Mouse (Mus musculus): ENCODE data around the gene Ccser2.

Ccser2 gene

GRCm38 (mm10) chr14:36937941-36938340, 30.6 kb downstream of the Ccser2 start:
- DNase-seq (ENCODE audit: low spot score): no peak

GRCm38 (mm10) chr14:36937080-36937878, 31.3 kb downstream of the Ccser2 start:
- DNase-seq (ENCODE audit: low spot score): peak; percentile 77

GRCm38 (mm10) chr14:36932638-36933382, 35.8 kb downstream of the Ccser2 start:
- DNase-seq (ENCODE audit: low spot score): no peak

- no peak for DNase-seq (ENCODE audit: low spot score)
Measured at GRCm38 (mm10) chr14:36932038-36932437, 36.5 kb downstream of the Ccser2 start.

- no peak for DNase-seq (ENCODE audit: low spot score)
Measured at GRCm38 (mm10) chr14:36923383-36923782, 45.2 kb downstream of the Ccser2 start.

GRCm38 (mm10) chr14:36921346-36922049, 47.1 kb downstream of the Ccser2 start:
- DNase-seq (ENCODE audit: low spot score): no peak

- no peak for DNase-seq (ENCODE audit: low spot score)
Measured at GRCm38 (mm10) chr14:36919886-36920285, 48.7 kb downstream of the Ccser2 start.

- peak; percentile 55 for DNase-seq (ENCODE audit: low spot score)
Measured at GRCm38 (mm10) chr14:36919146-36919545, 49.4 kb downstream of the Ccser2 start.

- DNase-seq (ENCODE audit: low spot score): no peak
Measured at GRCm38 (mm10) chr14:36915203-36915602, 53.4 kb downstream of the Ccser2 start.

GRCm38 (mm10) chr14:36914473-36915005, 54.0 kb downstream of the Ccser2 start:
- DNase-seq (ENCODE audit: low spot score): no peak

- peak; percentile 11 for DNase-seq (ENCODE audit: low spot score)
Measured at GRCm38 (mm10) chr14:36911738-36912137, 56.8 kb downstream of the Ccser2 start.

GRCm38 (mm10) chr14:36905809-36906522, 62.6 kb downstream of the Ccser2 start:
- DNase-seq (ENCODE audit: low spot score): no peak

GRCm38 (mm10) chr14:36904206-36904605, 64.4 kb downstream of the Ccser2 start:
- DNase-seq (ENCODE audit: low spot score): no peak

GRCm38 (mm10) chr14:36900883-36901282, 67.7 kb downstream of the Ccser2 start:
- no peak for DNase-seq (ENCODE audit: low spot score)

- DNase-seq (ENCODE audit: low spot score): no peak
Measured at GRCm38 (mm10) chr14:36894701-36895100, 73.9 kb downstream of the Ccser2 start.

- peak; percentile 36 for DNase-seq (ENCODE audit: low spot score)
Measured at GRCm38 (mm10) chr14:36892762-36893358, 75.7 kb downstream of the Ccser2 start.

GRCm38 (mm10) chr14:36890130-36890529, 78.4 kb downstream of the Ccser2 start:
- DNase-seq (ENCODE audit: low spot score): no peak

- DNase-seq (ENCODE audit: low spot score): no peak
Measured at GRCm38 (mm10) chr14:36885680-36886079, 82.9 kb downstream of the Ccser2 start.

GRCm38 (mm10) chr14:36885117-36885516, 83.5 kb downstream of the Ccser2 start:
- no peak for DNase-seq (ENCODE audit: low spot score)

GRCm38 (mm10) chr14:36883576-36883975, 85.0 kb downstream of the Ccser2 start:
- DNase-seq (ENCODE audit: low spot score): no peak

- no peak for DNase-seq (ENCODE audit: low spot score)
Measured at GRCm38 (mm10) chr14:36870257-36870656, 98.3 kb downstream of the Ccser2 start.

Measured in embryo, embryonic 10.5 days (tissue).